Mouse (Mus musculus): ENCODE measurements at regions not wholly inside any gene's neighbourhood (a gene's known extent, or its start where the extent isn't known, plus 50 kb on each side); places are given as distances from the start of the nearest gene placed in this dataset.
A peak's percentile ranks its signal among the peaks of the same experiment; 100 is the strongest.

DNA sequence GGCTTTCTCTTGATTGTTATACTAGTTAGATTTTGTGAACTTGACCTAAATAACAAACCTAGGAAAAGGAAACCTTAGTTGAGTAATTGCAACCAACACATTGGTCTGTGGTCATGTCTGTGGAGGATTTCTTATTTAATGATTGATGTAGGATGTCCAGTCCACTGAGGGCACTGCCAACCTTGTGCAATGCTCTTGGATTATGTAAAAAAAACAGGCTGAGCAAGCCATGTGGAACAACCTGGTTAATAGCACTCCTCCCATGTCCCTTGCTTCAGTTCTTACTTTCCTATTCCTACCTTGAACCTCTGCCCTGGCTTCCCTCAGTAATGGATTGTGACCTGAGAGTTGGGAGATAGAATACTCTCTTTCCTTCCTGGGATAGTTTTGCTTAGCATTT lies 312.0 kb upstream of the Pappa start:
- H3K9ac ChIP-seq (ENCODE audit: low read length), result no peak overlapping the region
- no peaks in the 10 kb centered on the region for H3K9me3 ChIP-seq (ENCODE audit: control insufficient read depth, low read length)
- no peaks in the 10 kb centered on the region for H3K36me3 ChIP-seq (ENCODE audit: control insufficient read depth, insufficient read depth, low read length)
- ATAC-seq (ENCODE audit: insufficient read depth, low FRiP score, low TSS enrichment) (no peak), DNase-seq (ENCODE audit: low spot score) (no peak)
- H3K27ac ChIP-seq (ENCODE audit: low read depth, low read length), result no peak overlapping the region
- H3K4me3 ChIP-seq (ENCODE audit: low read depth, low read length), result no peak overlapping the region
- no peaks in the 10 kb centered on the region for H3K27me3 ChIP-seq (ENCODE audit: control insufficient read depth, insufficient read depth, low read length)
- no peak overlapping the region for H3K4me2 ChIP-seq (ENCODE audit: low read depth)
- H3K4me1 ChIP-seq (ENCODE audit: control insufficient read depth, insufficient read depth, low read length), result no peaks in the 10 kb centered on the region

DNA sequence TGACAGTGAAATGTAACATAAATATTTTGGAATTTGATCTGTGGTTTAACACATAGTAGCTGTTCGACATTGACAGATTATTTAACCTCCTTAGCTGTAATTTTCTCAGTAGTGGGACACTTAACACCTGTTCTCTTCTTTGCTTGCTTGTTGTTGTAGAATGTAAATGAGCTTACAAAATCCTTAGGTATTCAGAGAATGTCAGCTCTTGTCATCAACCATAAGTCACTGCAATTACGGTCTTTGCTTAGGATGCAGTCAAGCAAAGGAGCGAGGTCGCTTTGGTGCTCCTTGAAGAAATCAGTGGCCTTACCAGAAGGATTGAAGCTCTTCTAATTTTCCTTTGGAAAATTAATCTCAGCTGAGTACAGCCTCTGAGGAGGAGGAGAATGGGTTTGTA lies 311.2 kb upstream of the Pappa start:
- no peaks in the 10 kb centered on the region for H3K9me3 ChIP-seq (ENCODE audit: control insufficient read depth, low read length)
- no peaks in the 10 kb centered on the region for H3K36me3 ChIP-seq (ENCODE audit: control insufficient read depth, insufficient read depth, low read length)
- no peak overlapping the region for H3K4me2 ChIP-seq (ENCODE audit: low read depth)
- DNase-seq (ENCODE audit: low spot score), result no peak
- WGBS, result 78% methylated on average over 4 of the region's 4 CpGs
- H3K9ac ChIP-seq (ENCODE audit: low read length), result no peak overlapping the region
- no peak overlapping the region for H3K4me3 ChIP-seq (ENCODE audit: low read depth, low read length)
- H3K27ac ChIP-seq (ENCODE audit: low read depth, low read length), result no peak overlapping the region
- H3K4me1 ChIP-seq (ENCODE audit: control insufficient read depth, insufficient read depth, low read length), result no peaks in the 10 kb centered on the region
- no peak; the same call in 1 of the 2 replicates for ATAC-seq (ENCODE audit: insufficient read depth, low FRiP score, low TSS enrichment)
- H3K27me3 ChIP-seq (ENCODE audit: control insufficient read depth, insufficient read depth, low read length), result no peaks in the 10 kb centered on the region

DNA sequence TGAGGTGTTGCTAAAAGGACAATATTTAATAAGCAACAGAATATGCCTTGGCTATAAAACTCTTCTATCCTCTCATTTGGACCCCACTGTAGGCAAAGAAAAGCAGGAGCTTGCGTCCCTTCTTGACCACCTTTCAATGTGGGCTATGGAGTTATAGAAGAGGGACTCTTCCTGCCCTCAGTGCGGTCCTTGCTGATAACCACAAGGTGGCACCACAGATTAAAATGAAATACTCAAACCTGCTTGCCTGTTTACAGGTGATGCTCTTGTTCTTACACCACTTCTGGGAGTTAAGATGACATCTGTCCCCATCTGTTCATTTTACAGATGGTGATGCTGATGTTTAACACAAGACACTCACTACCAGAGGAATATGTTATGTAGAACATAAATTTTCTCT lies 291.1 kb upstream of the Pappa start:
- Histone ChIP-seq H3K9me3 (ENCODE audit: control insufficient read depth, low read length) (no peaks in the 10 kb centered on the region), H3K4me2 (ENCODE audit: low read depth) (no peak overlapping the region), H3K36me3 (ENCODE audit: control insufficient read depth, insufficient read depth, low read length) (no peaks in the 10 kb centered on the region), H3K4me3 (ENCODE audit: low read depth, low read length) (no peak overlapping the region), H3K9ac (ENCODE audit: low read length) (no peak overlapping the region), H3K27ac (ENCODE audit: low read depth, low read length) (no peak overlapping the region), H3K27me3 (ENCODE audit: control insufficient read depth, insufficient read depth, low read length) (no peaks in the 10 kb centered on the region), H3K4me1 (ENCODE audit: control insufficient read depth, insufficient read depth, low read length) (no peaks in the 10 kb centered on the region)
- DNase-seq (ENCODE audit: low spot score) (peak; percentile 17), ATAC-seq (ENCODE audit: insufficient read depth, low FRiP score, low TSS enrichment) (peak; percentile 31; the same call in 1 of the 2 replicates)
- 42% methylated on average over 2 of the region's 2 CpGs for WGBS

DNA sequence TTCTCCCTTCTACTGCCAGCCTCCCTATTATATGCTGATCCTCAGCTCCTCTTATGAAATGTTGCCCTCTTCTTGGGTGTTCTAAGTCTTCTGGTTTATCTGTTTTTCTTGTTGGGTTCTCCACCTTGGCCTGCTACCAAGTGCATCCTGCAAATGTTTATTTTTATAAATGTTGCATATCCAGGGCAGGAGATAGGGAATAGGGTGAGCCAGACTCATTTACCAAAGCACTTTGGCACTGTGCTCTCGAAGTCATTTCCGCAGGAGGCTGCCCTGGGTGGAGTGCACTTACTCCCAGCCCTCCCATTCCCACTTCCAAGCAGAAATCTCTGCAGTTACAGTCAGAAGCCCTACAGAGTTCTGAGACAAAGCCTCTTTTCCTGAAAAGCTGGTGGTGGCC lies 249.5 kb upstream of the Pappa start:
- no peak for DNase-seq (ENCODE audit: low spot score)
- WGBS, result 58% methylated on average over 2 of the region's 2 CpGs
- Histone ChIP-seq H3K36me3 (ENCODE audit: control insufficient read depth, insufficient read depth, low read length) (no peaks in the 10 kb centered on the region), H3K4me2 (ENCODE audit: low read depth) (no peak overlapping the region), H3K9ac (ENCODE audit: low read length) (no peak overlapping the region), H3K27ac (ENCODE audit: low read depth, low read length) (no peak overlapping the region), H3K27me3 (ENCODE audit: control insufficient read depth, insufficient read depth, low read length) (no peaks in the 10 kb centered on the region), H3K4me1 (ENCODE audit: control insufficient read depth, insufficient read depth, low read length) (no peaks in the 10 kb centered on the region), H3K9me3 (ENCODE audit: control insufficient read depth, low read length) (no peaks in the 10 kb centered on the region), H3K4me3 (ENCODE audit: low read depth, low read length) (no peak overlapping the region)
- no peak for ATAC-seq (ENCODE audit: insufficient read depth, low FRiP score, low TSS enrichment)

DNA sequence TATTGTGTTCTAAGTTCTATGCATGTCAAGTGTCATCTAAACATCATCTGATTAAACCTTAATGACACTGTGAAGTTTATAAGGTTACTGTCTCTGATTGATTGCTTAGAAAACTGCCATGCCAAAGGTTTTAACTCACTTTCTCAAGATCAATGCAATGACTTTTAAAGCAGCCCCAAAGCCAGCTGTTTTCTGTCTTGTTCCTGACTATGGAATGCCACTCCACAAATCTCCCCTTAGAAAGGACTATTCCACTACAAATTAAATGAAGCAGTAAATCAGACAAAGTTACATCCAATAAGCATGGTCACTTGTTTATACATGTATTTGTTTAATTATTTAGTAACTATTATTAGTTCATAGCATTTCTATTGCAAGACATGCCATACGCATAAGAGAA lies 247.1 kb upstream of the Pappa start:
- no peaks in the 10 kb centered on the region for H3K36me3 ChIP-seq (ENCODE audit: control insufficient read depth, insufficient read depth, low read length)
- no peak for ATAC-seq (ENCODE audit: insufficient read depth, low FRiP score, low TSS enrichment)
- H3K4me3 ChIP-seq (ENCODE audit: low read depth, low read length), result no peak overlapping the region
- no peaks in the 10 kb centered on the region for H3K27me3 ChIP-seq (ENCODE audit: control insufficient read depth, insufficient read depth, low read length)
- H3K4me2 ChIP-seq (ENCODE audit: low read depth), result no peak overlapping the region
- no peaks in the 10 kb centered on the region for H3K4me1 ChIP-seq (ENCODE audit: control insufficient read depth, insufficient read depth, low read length)
- no peak for DNase-seq (ENCODE audit: low spot score)
- no peak overlapping the region for H3K9ac ChIP-seq (ENCODE audit: low read length)
- no peaks in the 10 kb centered on the region for H3K9me3 ChIP-seq (ENCODE audit: control insufficient read depth, low read length)
- WGBS, result 98% methylated on average over 1 of the region's 1 CpGs
- H3K27ac ChIP-seq (ENCODE audit: low read depth, low read length), result no peak overlapping the region

DNA sequence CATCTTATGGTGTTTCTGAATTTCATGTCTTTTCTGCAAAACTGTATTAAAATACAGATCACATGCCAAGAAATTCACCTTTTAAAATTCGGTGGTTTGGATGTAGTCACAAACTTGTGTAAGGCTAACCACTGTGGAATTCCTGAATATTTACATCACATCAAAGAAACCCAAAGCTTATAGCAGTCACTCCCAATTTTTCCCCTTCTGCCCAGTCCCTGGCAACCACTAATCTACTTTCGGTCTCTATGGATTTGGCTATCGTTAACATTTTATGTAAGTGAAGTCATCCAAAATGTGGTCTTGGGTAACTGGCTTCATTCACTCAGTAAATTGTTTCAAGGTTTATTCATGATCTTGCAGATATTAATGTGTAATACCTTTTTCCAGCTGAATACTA lies 226.0 kb upstream of the Pappa start:
- ATAC-seq (ENCODE audit: insufficient read depth, low FRiP score, low TSS enrichment) (no peak), DNase-seq (ENCODE audit: low spot score) (no peak)
- H3K9ac ChIP-seq (ENCODE audit: low read length), result no peak overlapping the region
- 84% methylated on average over 3 of the region's 3 CpGs for WGBS
- H3K27me3 ChIP-seq (ENCODE audit: control insufficient read depth, insufficient read depth, low read length), result no peaks in the 10 kb centered on the region
- H3K4me1 ChIP-seq (ENCODE audit: control insufficient read depth, insufficient read depth, low read length), result no peaks in the 10 kb centered on the region
- no peak overlapping the region for H3K4me3 ChIP-seq (ENCODE audit: low read depth, low read length)
- no peak overlapping the region for H3K4me2 ChIP-seq (ENCODE audit: low read depth)
- H3K36me3 ChIP-seq (ENCODE audit: control insufficient read depth, insufficient read depth, low read length), result no peaks in the 10 kb centered on the region
- no peaks in the 10 kb centered on the region for H3K9me3 ChIP-seq (ENCODE audit: control insufficient read depth, low read length)
- no peak overlapping the region for H3K27ac ChIP-seq (ENCODE audit: low read depth, low read length)

DNA sequence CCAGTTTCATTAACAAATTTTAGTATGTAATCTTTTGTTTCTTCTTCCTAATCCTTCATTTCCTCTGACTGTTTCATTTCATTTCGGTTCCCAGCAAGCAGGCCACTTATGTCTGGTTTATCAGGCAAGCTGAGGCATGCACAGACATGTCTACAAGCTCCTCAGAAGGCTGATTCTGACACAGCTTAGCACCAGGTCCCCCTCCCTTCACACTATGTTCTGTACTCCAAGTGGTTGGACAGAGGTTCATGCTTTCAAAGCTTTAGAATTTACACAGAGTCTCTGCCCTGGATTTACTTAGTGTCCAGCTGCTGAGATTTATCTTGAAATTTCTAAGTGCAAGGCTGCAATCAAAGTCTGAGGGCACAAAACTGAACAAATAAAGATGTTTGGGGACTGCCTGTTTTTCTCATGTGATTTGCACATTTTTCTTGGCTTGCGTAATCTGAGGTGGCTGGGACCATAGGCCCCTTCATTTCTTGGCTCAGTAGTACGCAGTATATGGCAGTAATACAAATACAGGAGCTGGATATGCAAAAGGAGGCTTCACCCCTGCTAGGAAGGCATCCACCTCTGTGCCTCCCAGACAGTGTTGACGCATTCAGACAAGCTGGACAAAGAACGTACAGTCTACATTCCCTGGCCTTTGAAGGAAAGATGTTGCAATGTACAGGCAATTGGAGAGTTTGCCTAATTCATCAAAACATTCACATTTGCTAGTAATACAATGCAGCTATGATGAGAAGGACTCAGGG lies 222.7 kb upstream of the Pappa start:
- Histone ChIP-seq H3K4me3 (ENCODE audit: low read depth, low read length) (no peak overlapping the region), H3K27ac (ENCODE audit: low read depth, low read length) (no peak overlapping the region), H3K27me3 (ENCODE audit: control insufficient read depth, insufficient read depth, low read length) (no peaks in the 10 kb centered on the region), H3K4me1 (ENCODE audit: control insufficient read depth, insufficient read depth, low read length) (no peaks in the 10 kb centered on the region), H3K36me3 (ENCODE audit: control insufficient read depth, insufficient read depth, low read length) (no peaks in the 10 kb centered on the region), H3K9ac (ENCODE audit: low read length) (no peak overlapping the region), H3K4me2 (ENCODE audit: low read depth) (no peak overlapping the region), H3K9me3 (ENCODE audit: control insufficient read depth, low read length) (no peaks in the 10 kb centered on the region)
- ATAC-seq (ENCODE audit: insufficient read depth, low FRiP score, low TSS enrichment) (no peak), DNase-seq (ENCODE audit: low spot score) (no peak)
- WGBS, result 86% methylated on average over 5 of the region's 5 CpGs

DNA sequence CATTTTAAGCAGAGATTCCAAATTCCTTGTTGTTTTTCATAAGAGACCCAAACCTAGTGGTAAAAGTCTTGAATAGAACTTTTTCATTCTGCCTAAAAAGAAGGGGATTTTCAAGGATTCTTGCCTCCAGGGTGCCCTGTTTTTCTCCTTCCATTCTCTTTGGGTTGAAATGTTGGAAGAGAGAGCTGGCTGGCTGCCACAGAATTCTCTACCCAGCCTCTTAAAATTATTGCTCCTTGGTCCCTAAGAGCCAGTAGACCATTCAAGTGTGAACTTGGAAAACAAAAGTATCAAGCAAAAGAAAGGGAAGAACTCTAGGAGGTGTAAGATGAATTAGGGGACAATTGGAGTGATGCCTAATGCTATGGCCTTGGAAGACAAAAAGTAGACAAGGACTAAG lies 200.2 kb upstream of the Pappa start:
- H3K9me3 ChIP-seq (ENCODE audit: control insufficient read depth, low read length), result no peaks in the 10 kb centered on the region
- H3K4me3 ChIP-seq (ENCODE audit: low read depth, low read length), result no peak overlapping the region
- DNase-seq (ENCODE audit: low spot score) (no peak), ATAC-seq (ENCODE audit: insufficient read depth, low FRiP score, low TSS enrichment) (no peak)
- no peak overlapping the region for H3K9ac ChIP-seq (ENCODE audit: low read length)
- H3K36me3 ChIP-seq (ENCODE audit: control insufficient read depth, insufficient read depth, low read length), result no peaks in the 10 kb centered on the region
- H3K27ac ChIP-seq (ENCODE audit: low read depth, low read length), result no peak overlapping the region
- no peak overlapping the region for H3K4me2 ChIP-seq (ENCODE audit: low read depth)
- no peaks in the 10 kb centered on the region for H3K27me3 ChIP-seq (ENCODE audit: control insufficient read depth, insufficient read depth, low read length)
- H3K4me1 ChIP-seq (ENCODE audit: control insufficient read depth, insufficient read depth, low read length), result no peaks in the 10 kb centered on the region

DNA sequence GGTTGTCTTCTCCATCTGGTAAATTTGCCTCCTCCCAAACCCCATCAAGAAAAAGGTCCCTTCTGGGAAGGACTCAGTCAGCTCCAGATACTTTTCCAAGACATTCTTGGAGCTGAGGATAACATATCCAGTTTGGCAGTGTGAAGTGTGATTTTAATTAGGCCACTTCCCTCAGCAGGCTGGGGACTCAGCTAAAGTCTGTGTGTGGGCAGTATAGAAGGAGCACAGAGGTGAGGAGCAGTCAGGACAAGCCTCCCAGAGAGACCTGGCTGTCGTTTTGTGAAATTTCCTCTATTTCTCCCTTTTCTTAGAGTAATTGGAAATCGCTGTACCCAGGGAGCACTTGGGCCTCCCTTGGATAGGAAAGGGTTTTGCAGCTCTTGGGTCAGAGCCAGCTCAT lies 195.4 kb upstream of the Pappa start:
- Histone ChIP-seq H3K4me1 (ENCODE audit: control insufficient read depth, insufficient read depth, low read length) (no peaks in the 10 kb centered on the region), H3K27ac (ENCODE audit: low read depth, low read length) (no peak overlapping the region), H3K4me3 (ENCODE audit: low read depth, low read length) (no peak overlapping the region), H3K27me3 (ENCODE audit: control insufficient read depth, insufficient read depth, low read length) (no peaks in the 10 kb centered on the region), H3K9me3 (ENCODE audit: control insufficient read depth, low read length) (no peaks in the 10 kb centered on the region), H3K4me2 (ENCODE audit: low read depth) (no peak overlapping the region), H3K9ac (ENCODE audit: low read length) (no peak overlapping the region), H3K36me3 (ENCODE audit: control insufficient read depth, insufficient read depth, low read length) (no peaks in the 10 kb centered on the region)
- ATAC-seq (ENCODE audit: insufficient read depth, low FRiP score, low TSS enrichment), result no peak
- WGBS, result 80% methylated on average over 2 of the region's 2 CpGs
- DNase-seq (ENCODE audit: low spot score), result no peak

Data from neural tube, embryonic 11.5 days (tissue).